14 mouse cellular contexts compared by ENCODE assay signal in genomic region chr3:149084861-149085598, GRCm38 (mm10).
DNase-seq lines count a peak whose midpoint lies in the region; ATAC-seq and TF ChIP-seq lines count a peak whose summit lies in the region.
"Had no signal": no experiment of that assay in that cellular context is flagged by ENCODE, and none has a peak within 500 bp of the region (broad histone marks: within the 10 kb centered on the region; RNA-seq: fewer than 3 reads in every experiment).

No protein-coding gene starts in this region.

- TF ChIP-seq EP300 in ES-Bruce4 (IDR thresholded peaks at IDR 0.05; ENCODE audit: insufficient read depth, low read depth, low read length), result no peak

- peaks cover 30% of the 10 kb centered on the region for H3K27me3 ChIP-seq in hindbrain, embryonic 10.5 days (ENCODE audit: insufficient read depth, poor library complexity, severe bottlenecking)
- H3K27me3 ChIP-seq in hindbrain, embryonic 14.5 days (ENCODE audit: control insufficient read depth, insufficient read depth, low read length), result no peaks in the 10 kb centered on the region
- no peaks in the 10 kb centered on the region; the same call in 1 of the 2 replicates for H3K27me3 ChIP-seq in ES-Bruce4 (ENCODE audit: control insufficient read depth, insufficient read depth, low read length, poor library complexity, severe bottlenecking)
- H3K27me3 ChIP-seq in thymus, adult 2 months (ENCODE audit: control insufficient read depth, insufficient read depth, low read length), result no peaks in the 10 kb centered on the region
- H3K27me3 ChIP-seq: limb, embryonic 13.5 days had no signal

- peaks cover 51% of the 10 kb centered on the region for H3K4me1 ChIP-seq in hindbrain, embryonic 10.5 days (replicated peaks)
- H3K4me1 ChIP-seq in hindbrain, embryonic 14.5 days (replicated peaks; ENCODE audit: control insufficient read depth, insufficient read depth, low read length), result peaks cover 13% of the 10 kb centered on the region
- H3K4me1 ChIP-seq in ES-Bruce4 (ENCODE audit: control insufficient read depth, insufficient read depth, low read length), result peaks cover 6% of the 10 kb centered on the region
- peaks cover 6% of the 10 kb centered on the region for H3K4me1 ChIP-seq in thymus, adult 2 months (replicated peaks; ENCODE audit: control insufficient read depth, insufficient read depth, low read length)

- ATAC-seq in hindbrain, embryonic 14.5 days (ENCODE audit: low FRiP score), result no peak
- ATAC-seq in erythroblast, adult 5-6 weeks (replicated peaks; ENCODE audit: low FRiP score, poor library complexity, severe bottlenecking), result no peak

- H3K4me2 ChIP-seq in hindbrain, embryonic 14.5 days (replicated peaks), result no peak overlapping the region
- H3K4me2 ChIP-seq: hindbrain, embryonic 15.5 days; limb, embryonic 13.5 days had no signal

- H3K4me3 ChIP-seq in hindbrain, embryonic 10.5 days, result no peak overlapping the region
- H3K4me3 ChIP-seq in hindbrain, embryonic 14.5 days (replicated peaks; ENCODE audit: low read length), result no peak overlapping the region
- H3K4me3 ChIP-seq in ES-Bruce4 (ENCODE audit: low read depth, low read length), result no peak overlapping the region
- H3K4me3 ChIP-seq in thymus, adult 2 months (ENCODE audit: control insufficient read depth, insufficient read depth, low read length), result no peak overlapping the region
- H3K4me3 ChIP-seq: hindbrain, embryonic 15.5 days; limb, embryonic 13.5 days had no signal

- no peak for TF ChIP-seq POLR2A in ES-Bruce4 (IDR thresholded peaks at IDR 0.05; ENCODE audit: insufficient read depth, low read length)
- TF ChIP-seq POLR2A in thymus, adult 2 months (IDR thresholded peaks at IDR 0.05; ENCODE audit: control insufficient read depth, extremely low read depth, insufficient read depth, low read length, poor library complexity), result no peak

- WGBS in hindbrain, embryonic 10.5 days, result 47% methylated on average over 10 of the region's 10 CpGs
- WGBS in hindbrain, embryonic 14.5 days, result 45% methylated on average over 10 of the region's 10 CpGs
- WGBS in thymus, adult 2 months, result 93% methylated on average over 10 of the region's 10 CpGs

- peak overlapping the region; percentile 2; the same call in 1 of the 2 replicates for H3K27ac ChIP-seq in hindbrain, embryonic 10.5 days
- no peak overlapping the region for H3K27ac ChIP-seq in hindbrain, embryonic 14.5 days
- peak overlapping the region; percentile 64 for H3K27ac ChIP-seq in ES-Bruce4 (ENCODE audit: insufficient read depth, low read length)
- no peak overlapping the region for H3K27ac ChIP-seq in thymus, adult 2 months (ENCODE audit: control insufficient read depth, insufficient read depth, low read length)
- H3K27ac ChIP-seq: hindbrain, embryonic 15.5 days; limb, embryonic 13.5 days had no signal

- DNase-seq in hindbrain, embryonic 10.5 days (ENCODE audit: low spot score), result no peak
- DNase-seq in hindbrain, embryonic 14.5 days (ENCODE audit: low spot score), result no peak
- peak; percentile 33 for DNase-seq in NIH3T3 (ENCODE audit: low read depth)
- DNase-seq in kidney, postnatal 25 days, result peak; percentile 43 to 75
- no peak for DNase-seq in adrenal gland, postnatal 10 days
- DNase-seq in thymus, adult 2 months, result no peak
- DNase-seq: adrenal gland, adult 2 months; layer of hippocampus, adult 9-11 months; midbrain, embryonic 14.5 days; right cerebral cortex, postnatal 25 days had no signal

- H3K9me3 ChIP-seq in hindbrain, embryonic 10.5 days, result no peaks in the 10 kb centered on the region
- no peaks in the 10 kb centered on the region for H3K9me3 ChIP-seq in hindbrain, embryonic 14.5 days (ENCODE audit: control insufficient read depth, low read length)
- H3K9me3 ChIP-seq in ES-Bruce4 (replicated peaks; ENCODE audit: control insufficient read depth, insufficient read depth, low read length, poor library complexity, severe bottlenecking), result no peaks in the 10 kb centered on the region
- H3K9me3 ChIP-seq: hindbrain, embryonic 15.5 days; limb, embryonic 13.5 days had no signal

- H3K9ac ChIP-seq in hindbrain, embryonic 14.5 days, result no peak overlapping the region
- no peak overlapping the region for H3K9ac ChIP-seq in ES-Bruce4 (ENCODE audit: low read depth, poor library complexity, severe bottlenecking)
- H3K9ac ChIP-seq: hindbrain, embryonic 15.5 days; limb, embryonic 13.5 days had no signal

- TF ChIP-seq CTCF in ES-Bruce4 (IDR thresholded peaks at IDR 0.05; ENCODE audit: low read depth, low read length), result no peak
- no peak for TF ChIP-seq CTCF in thymus, adult 2 months (IDR thresholded peaks at IDR 0.05; ENCODE audit: borderline replicate concordance, control insufficient read depth, extremely low read depth, insufficient read depth, low read length, poor library complexity)

- no peaks in the 10 kb centered on the region for H3K36me3 ChIP-seq in hindbrain, embryonic 10.5 days
- no peaks in the 10 kb centered on the region for H3K36me3 ChIP-seq in hindbrain, embryonic 14.5 days (replicated peaks; ENCODE audit: control insufficient read depth, insufficient read depth)
- H3K36me3 ChIP-seq in ES-Bruce4 (ENCODE audit: control insufficient read depth, insufficient read depth, low read length, poor library complexity, severe bottlenecking), result no peaks in the 10 kb centered on the region
- no peaks in the 10 kb centered on the region for H3K36me3 ChIP-seq in thymus, adult 2 months (ENCODE audit: control insufficient read depth, insufficient read depth, low read length)
- H3K36me3 ChIP-seq: hindbrain, embryonic 15.5 days; limb, embryonic 13.5 days had no signal

Comparison
In these comparisons a context has a peak if more than half of its experiments do, and no peak if none do; other contexts are left out.
1. H3K27ac ChIP-seq: peak in hindbrain, embryonic 10.5 days (single experiment) and ES-Bruce4 (single experiment); none in hindbrain, embryonic 14.5 days (single experiment) and thymus, adult 2 months (single experiment).
2. DNase-seq: peak in NIH3T3 (single experiment) and kidney, postnatal 25 days (2 of 2); none in hindbrain, embryonic 10.5 days (single experiment), hindbrain, embryonic 14.5 days (single experiment), adrenal gland, postnatal 10 days (single experiment) and thymus, adult 2 months (single experiment).